Mouse (Mus musculus): Measurements from ENCODE around the gene Supt3. TPM values are rescaled to one million over a fixed set of nuclear protein-coding genes. Genes with fewer than 3 reads are reported as not detected.

Gene Supt3
- polyA plus RNA-seq, 1 experiment from 2014 or later = 6.2 TPM

- H3K27ac ChIP-seq (ENCODE audit: low read length) = no peak overlapping the region
- no peak overlapping the region for H3K4me2 ChIP-seq (ENCODE audit: low read depth, low read length)
- ATAC-seq (ENCODE audit: low read depth) = no peak
- H3K4me1 ChIP-seq (ENCODE audit: control insufficient read depth, low read depth, low read length) = peaks cover 18% of the 10 kb centered on the region
- 33% methylated on average over 1 of the region's 1 CpGs for WGBS (ENCODE audit: insufficient replicate concordance)
- H3K9me3 ChIP-seq (replicated peaks; ENCODE audit: control insufficient read depth, low read length) = no peaks in the 10 kb centered on the region
- no peak overlapping the region for H3K4me3 ChIP-seq (ENCODE audit: low read depth, low read length)
- H3K9ac ChIP-seq (ENCODE audit: low read depth, low read length) = no peak overlapping the region
- no peaks in the 10 kb centered on the region for H3K27me3 ChIP-seq (ENCODE audit: control insufficient read depth, insufficient read depth, low read depth, low read length)
- H3K36me3 ChIP-seq (ENCODE audit: control insufficient read depth, insufficient read depth) = no peaks in the 10 kb centered on the region
These were observed 54.2 kb downstream of the Supt3 start for GRCm38 (mm10) chr17:44831201-44831600.

- no peak overlapping the region for H3K4me3 ChIP-seq (ENCODE audit: low read depth, low read length)
- no peaks in the 10 kb centered on the region for H3K36me3 ChIP-seq (ENCODE audit: control insufficient read depth, insufficient read depth)
- no peaks in the 10 kb centered on the region for H3K4me1 ChIP-seq (ENCODE audit: control insufficient read depth, low read depth, low read length)
- 62% methylated on average over 4 of the region's 4 CpGs for WGBS (ENCODE audit: insufficient replicate concordance)
- ATAC-seq (ENCODE audit: low read depth) = no peak
- no peak overlapping the region for H3K9ac ChIP-seq (ENCODE audit: low read depth, low read length)
- H3K27ac ChIP-seq (ENCODE audit: low read length) = no peak overlapping the region
- no peaks in the 10 kb centered on the region for H3K27me3 ChIP-seq (ENCODE audit: control insufficient read depth, insufficient read depth, low read depth, low read length)
- no peaks in the 10 kb centered on the region for H3K9me3 ChIP-seq (replicated peaks; ENCODE audit: control insufficient read depth, low read length)
- no peak overlapping the region for H3K4me2 ChIP-seq (ENCODE audit: low read depth, low read length)
These were observed 65.2 kb downstream of the Supt3 start for GRCm38 (mm10) chr17:44842184-44842583.

- Histone ChIP-seq H3K9ac (ENCODE audit: low read depth, low read length) (no peak overlapping the region), H3K27ac (ENCODE audit: low read length) (no peak overlapping the region), H3K27me3 (ENCODE audit: control insufficient read depth, insufficient read depth, low read depth, low read length) (no peaks in the 10 kb centered on the region), H3K4me1 (ENCODE audit: control insufficient read depth, low read depth, low read length) (no peaks in the 10 kb centered on the region), H3K36me3 (ENCODE audit: control insufficient read depth, insufficient read depth) (no peaks in the 10 kb centered on the region), H3K4me2 (ENCODE audit: low read depth, low read length) (no peak overlapping the region), H3K9me3 (replicated peaks; ENCODE audit: control insufficient read depth, low read length) (no peaks in the 10 kb centered on the region), H3K4me3 (ENCODE audit: low read depth, low read length) (no peak overlapping the region)
- 80% methylated on average over 6 of the region's 6 CpGs for WGBS (ENCODE audit: insufficient replicate concordance)
- no peak for ATAC-seq (ENCODE audit: low read depth)
These were observed 86.2 kb downstream of the Supt3 start for GRCm38 (mm10) chr17:44863165-44863564.

- WGBS (ENCODE audit: insufficient replicate concordance) = 9% methylated on average over 1 of the region's 1 CpGs
- Histone ChIP-seq H3K4me3 (ENCODE audit: low read depth, low read length) (no peak overlapping the region), H3K27ac (ENCODE audit: low read length) (no peak overlapping the region), H3K9me3 (replicated peaks; ENCODE audit: control insufficient read depth, low read length) (no peaks in the 10 kb centered on the region), H3K36me3 (ENCODE audit: control insufficient read depth, insufficient read depth) (no peaks in the 10 kb centered on the region), H3K27me3 (ENCODE audit: control insufficient read depth, insufficient read depth, low read depth, low read length) (no peaks in the 10 kb centered on the region), H3K4me2 (ENCODE audit: low read depth, low read length) (no peak overlapping the region), H3K4me1 (ENCODE audit: control insufficient read depth, low read depth, low read length) (no peaks in the 10 kb centered on the region), H3K9ac (ENCODE audit: low read depth, low read length) (no peak overlapping the region)
- no peak for ATAC-seq (ENCODE audit: low read depth)
These were observed 116.6 kb downstream of the Supt3 start for GRCm38 (mm10) chr17:44893592-44893991.

GRCm38 (mm10) chr17:44943536-44944090 is 166.7 kb downstream of the Supt3 start:
- ATAC-seq (ENCODE audit: low read depth) = no peak
- H3K4me3 ChIP-seq (ENCODE audit: low read depth, low read length) = no peak overlapping the region
- WGBS (ENCODE audit: insufficient replicate concordance) = 58% methylated on average over 4 of the region's 4 CpGs
- H3K9ac ChIP-seq (ENCODE audit: low read depth, low read length) = no peak overlapping the region
- no peaks in the 10 kb centered on the region for H3K27me3 ChIP-seq (ENCODE audit: control insufficient read depth, insufficient read depth, low read depth, low read length)
- no peaks in the 10 kb centered on the region for H3K4me1 ChIP-seq (ENCODE audit: control insufficient read depth, low read depth, low read length)
- no peaks in the 10 kb centered on the region for H3K9me3 ChIP-seq (replicated peaks; ENCODE audit: control insufficient read depth, low read length)
- no peaks in the 10 kb centered on the region for H3K36me3 ChIP-seq (ENCODE audit: control insufficient read depth, insufficient read depth)
- H3K4me2 ChIP-seq (ENCODE audit: low read depth, low read length) = no peak overlapping the region
- H3K27ac ChIP-seq (ENCODE audit: low read length) = no peak overlapping the region

- no peak overlapping the region for H3K4me3 ChIP-seq (ENCODE audit: low read depth, low read length)
- H3K27ac ChIP-seq (ENCODE audit: low read length) = no peak overlapping the region
- WGBS (ENCODE audit: insufficient replicate concordance) = 58% methylated on average over 5 of the region's 5 CpGs
- no peak overlapping the region for H3K4me2 ChIP-seq (ENCODE audit: low read depth, low read length)
- no peaks in the 10 kb centered on the region for H3K4me1 ChIP-seq (ENCODE audit: control insufficient read depth, low read depth, low read length)
- H3K36me3 ChIP-seq (ENCODE audit: control insufficient read depth, insufficient read depth) = no peaks in the 10 kb centered on the region
- no peak overlapping the region for H3K9ac ChIP-seq (ENCODE audit: low read depth, low read length)
- H3K9me3 ChIP-seq (replicated peaks; ENCODE audit: control insufficient read depth, low read length) = no peaks in the 10 kb centered on the region
- H3K27me3 ChIP-seq (ENCODE audit: control insufficient read depth, insufficient read depth, low read depth, low read length) = no peaks in the 10 kb centered on the region
- peak; percentile 53; the same call in 1 of the 2 replicates for ATAC-seq (ENCODE audit: low read depth)
These were observed 168.4 kb downstream of the Supt3 start for GRCm38 (mm10) chr17:44945333-44945732.

- Histone ChIP-seq H3K27me3 (ENCODE audit: control insufficient read depth, insufficient read depth, low read depth, low read length) (no peaks in the 10 kb centered on the region), H3K4me1 (ENCODE audit: control insufficient read depth, low read depth, low read length) (no peaks in the 10 kb centered on the region), H3K36me3 (ENCODE audit: control insufficient read depth, insufficient read depth) (no peaks in the 10 kb centered on the region), H3K4me3 (ENCODE audit: low read depth, low read length) (no peak overlapping the region), H3K27ac (ENCODE audit: low read length) (no peak overlapping the region), H3K9me3 (replicated peaks; ENCODE audit: control insufficient read depth, low read length) (no peaks in the 10 kb centered on the region), H3K4me2 (ENCODE audit: low read depth, low read length) (no peak overlapping the region), H3K9ac (ENCODE audit: low read depth, low read length) (no peak overlapping the region)
- WGBS (ENCODE audit: insufficient replicate concordance) = 85% methylated on average over 3 of the region's 3 CpGs
- ATAC-seq (ENCODE audit: low read depth) = no peak
These were observed 171.4 kb downstream of the Supt3 start for GRCm38 (mm10) chr17:44948321-44948720.

GRCm38 (mm10) chr17:44956671-44957070 is 179.7 kb downstream of the Supt3 start:
- H3K4me2 ChIP-seq (ENCODE audit: low read depth, low read length) = no peak overlapping the region
- no peak for ATAC-seq (ENCODE audit: low read depth)
- no peak overlapping the region for H3K9ac ChIP-seq (ENCODE audit: low read depth, low read length)
- 63% methylated on average over 2 of the region's 2 CpGs for WGBS (ENCODE audit: insufficient replicate concordance)
- no peaks in the 10 kb centered on the region for H3K4me1 ChIP-seq (ENCODE audit: control insufficient read depth, low read depth, low read length)
- H3K4me3 ChIP-seq (ENCODE audit: low read depth, low read length) = no peak overlapping the region
- H3K9me3 ChIP-seq (replicated peaks; ENCODE audit: control insufficient read depth, low read length) = no peaks in the 10 kb centered on the region
- H3K36me3 ChIP-seq (ENCODE audit: control insufficient read depth, insufficient read depth) = no peaks in the 10 kb centered on the region
- no peaks in the 10 kb centered on the region for H3K27me3 ChIP-seq (ENCODE audit: control insufficient read depth, insufficient read depth, low read depth, low read length)
- no peak overlapping the region for H3K27ac ChIP-seq (ENCODE audit: low read length)

GRCm38 (mm10) chr17:44963051-44963798 is 186.3 kb downstream of the Supt3 start:
- 55% methylated on average over 6 of the region's 6 CpGs for WGBS (ENCODE audit: insufficient replicate concordance)

More at GRCm38 (mm10) chr17:44963051-44963798, 186.3 kb downstream of the Supt3 start:
- Histone ChIP-seq H3K36me3 (ENCODE audit: control insufficient read depth, insufficient read depth) (no peaks in the 10 kb centered on the region), H3K4me2 (ENCODE audit: low read depth, low read length) (no peak overlapping the region), H3K4me3 (ENCODE audit: low read depth, low read length) (no peak overlapping the region), H3K27me3 (ENCODE audit: control insufficient read depth, insufficient read depth, low read depth, low read length) (no peaks in the 10 kb centered on the region), H3K4me1 (ENCODE audit: control insufficient read depth, low read depth, low read length) (no peaks in the 10 kb centered on the region), H3K9me3 (replicated peaks; ENCODE audit: control insufficient read depth, low read length) (no peaks in the 10 kb centered on the region), H3K27ac (ENCODE audit: low read length) (no peak overlapping the region), H3K9ac (ENCODE audit: low read depth, low read length) (no peak overlapping the region)
- no peak for ATAC-seq (ENCODE audit: low read depth)
